Mouse (Mus musculus) bone marrow, adult 2 months (tissue): Measurements from ENCODE around the gene Coq8b.

Source experiments
- CTCF ChIP-seq: fragments of 200-500 bp; IDR thresholded peaks from 2 replicates; pipeline ENCODE4 v1.5.1; 2011; ENCODE audit warnings: low read length, control low read depth; ENCODE audit not compliant: control insufficient read depth, insufficient read depth
- POLR2A ChIP-seq: fragments of 200-500 bp; IDR thresholded peaks from 2 replicates; pipeline ENCODE4 v1.6.1; 2011; ENCODE audit warnings: low read depth, mild to moderate bottlenecking, control low read depth, low read length, borderline replicate concordance; ENCODE audit not compliant: control insufficient read depth

- TF ChIP-seq CTCF (no peak), POLR2A (no peak)
Observed at GRCm38 (mm10) chr7:27243211-27243610, 10.4 kb downstream of the Coq8b start.
